Mouse (Mus musculus) MEL (cell line): ENCODE measurements at regions not wholly inside any gene's neighbourhood (a gene's known extent, or its start where the extent isn't known, plus 50 kb on each side); places are given as distances from the start of the nearest gene placed in this dataset.

Experiments
- DNase-seq: peaks from one replicate; pipeline ENCODE4 v3.0.0; 2011; ENCODE audit warnings: low read depth, low spot score
- H3K27ac ChIP-seq: 2 replicates; pipeline ENCODE4 v1.5.1; 2012; ENCODE audit warnings: low read depth, mild to moderate bottlenecking, control low read depth, low read length, moderate library complexity; ENCODE audit not compliant: control insufficient read depth
- H3K27me3 ChIP-seq, 2 experiments: fragments of 150-350 bp in 1 of 2; sonication (generic) in 1 of 2; 2 replicates each; pipeline ENCODE4 v1.6.1; 2012; ENCODE audit warnings: low read length in 2 of 2, mild to moderate bottlenecking in 2 of 2, improper control_type of control experiment in 1 of 2, moderate library complexity in 1 of 2; ENCODE audit not compliant: insufficient read depth in 2 of 2, control insufficient read depth in 1 of 2
- H3K36me3 ChIP-seq, 2 experiments: 2 replicates each; pipeline ENCODE4 v1.6.1; 2012 to 2014; ENCODE audit warnings: low read length in 2 of 2, improper control_type of control experiment in 1 of 2, inconsistent platforms in 1 of 2, mild to moderate bottlenecking in 1 of 2; ENCODE audit not compliant: insufficient read depth in 2 of 2, control insufficient read depth in 1 of 2
- H3K4me1 ChIP-seq, 2 experiments: fragments of 150-350 bp in 1 of 2; sonication (generic) in 1 of 2; 2 replicates each; pipeline ENCODE4 v1.6.1; 2012; ENCODE audit warnings: low read length in 2 of 2, improper control_type of control experiment in 1 of 2, mild to moderate bottlenecking in 1 of 2; ENCODE audit not compliant: insufficient read depth in 2 of 2, control insufficient read depth in 1 of 2
- H3K4me3 ChIP-seq, 2 experiments: fragments of 150-350 bp in 1 of 2; sonication (generic) in 1 of 2; 2 replicates each; pipeline ENCODE4 v1.5.1; 2012; ENCODE audit warnings: low read depth in 2 of 2, low read length in 2 of 2, mild to moderate bottlenecking in 2 of 2, moderate library complexity in 2 of 2, control low read depth in 1 of 2, improper control_type of control experiment in 1 of 2; ENCODE audit not compliant: control insufficient read depth in 1 of 2, insufficient read depth in 1 of 2
- H3K79me2 ChIP-seq: 2 replicates; pipeline ENCODE4 v1.6.1; 2012; ENCODE audit warnings: mild to moderate bottlenecking, low read length, moderate library complexity; ENCODE audit not compliant: control insufficient read depth, poor library complexity, insufficient read depth
- H3K9ac ChIP-seq: 2 replicates; pipeline ENCODE4 v1.6.1; 2012; ENCODE audit warnings: low read depth, mild to moderate bottlenecking, control low read depth, low read length, moderate library complexity; ENCODE audit not compliant: control insufficient read depth, poor library complexity, severe bottlenecking
- H3K9me3 ChIP-seq: fragments of 150-350 bp; sonication (generic); replicated peaks from 2 replicates; pipeline ENCODE4 v1.6.1; 2012; ENCODE audit warnings: mild to moderate bottlenecking, low read length, improper control_type of control experiment, moderate library complexity; ENCODE audit not compliant: insufficient read depth
- ETS1 ChIP-seq: IDR thresholded peaks from 2 replicates; pipeline ENCODE4 v1.6.1; 2012; ENCODE audit warnings: low read depth, mild to moderate bottlenecking, inconsistent platforms, low read length, improper control_type of control experiment, moderate library complexity
- GABPA ChIP-seq: IDR thresholded peaks from 2 replicates; pipeline ENCODE4 v1.6.1; 2012; ENCODE audit warnings: low read depth, mild to moderate bottlenecking, inconsistent platforms, low read length, improper control_type of control experiment, moderate library complexity
- MXI1 ChIP-seq: IDR thresholded peaks from 2 replicates; pipeline ENCODE4 v1.6.1; 2011; ENCODE audit warnings: mild to moderate bottlenecking, low read depth, low read length, improper control_type of control experiment
- SIN3A ChIP-seq: IDR thresholded peaks from 2 replicates; pipeline ENCODE4 v1.6.1; 2012; ENCODE audit warnings: low read length, improper control_type of control experiment, inconsistent platforms

DNA sequence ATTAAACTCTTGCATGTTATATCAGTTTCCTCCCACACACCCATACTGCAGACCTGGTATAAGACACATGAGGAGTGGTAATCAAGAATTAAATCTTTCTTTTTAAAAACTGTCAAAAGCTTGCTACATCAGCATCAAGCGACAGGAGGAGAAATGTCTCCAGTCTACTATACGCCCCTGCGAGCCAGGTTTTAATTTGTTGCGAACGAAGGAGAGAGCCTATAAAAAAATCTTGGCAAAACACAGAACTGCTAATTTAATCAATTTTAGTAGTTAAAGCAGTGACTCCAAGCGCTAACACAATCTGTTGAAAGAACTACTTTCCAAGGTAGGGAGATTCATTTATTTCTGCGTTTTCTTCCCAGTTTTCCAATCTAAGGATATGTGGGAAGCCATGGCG, 50.4 kb upstream of the Rnft1 start:
- DNase-seq = no peak

More for the DNA sequence above, 50.4 kb upstream of the Rnft1 start:
- no peak for TF ChIP-seq GABPA
- no peak for TF ChIP-seq MXI1
- no peak for TF ChIP-seq ETS1
- no peak for TF ChIP-seq SIN3A
- Histone ChIP-seq H3K79me2 (no peaks in the 10 kb centered on the region), H3K27ac (no peak overlapping the region), H3K9ac (no peak overlapping the region), H3K27me3 (no peaks in the 10 kb centered on the region), H3K36me3 (no peaks in the 10 kb centered on the region), H3K9me3 (no peaks in the 10 kb centered on the region), H3K4me3 (no peak overlapping the region), H3K4me1 (0 out of 4 replicates have a peak, but pooled peaks cover 0 to 4% of the 10 kb centered on the region in 2 experiments)
